Mouse (Mus musculus) cortical plate, adult 2 months (tissue): Measurements from ENCODE around the gene Tcam1.

Experiments used
- CTCF ChIP-seq: fragments of 200-500 bp; IDR thresholded peaks from 2 replicates; pipeline ENCODE4 v1.5.1; 2011; ENCODE audit warnings: mild to moderate bottlenecking, control low read depth, low read length; ENCODE audit not compliant: insufficient read depth; ENCODE audit errors: extremely low read depth
- POLR2A ChIP-seq: fragments of 200-500 bp; IDR thresholded peaks from 2 replicates; pipeline ENCODE4 v1.6.1; 2011; ENCODE audit warnings: mild to moderate bottlenecking, low read length, control low read depth; ENCODE audit not compliant: insufficient read depth; ENCODE audit errors: extremely low read depth

DNA sequence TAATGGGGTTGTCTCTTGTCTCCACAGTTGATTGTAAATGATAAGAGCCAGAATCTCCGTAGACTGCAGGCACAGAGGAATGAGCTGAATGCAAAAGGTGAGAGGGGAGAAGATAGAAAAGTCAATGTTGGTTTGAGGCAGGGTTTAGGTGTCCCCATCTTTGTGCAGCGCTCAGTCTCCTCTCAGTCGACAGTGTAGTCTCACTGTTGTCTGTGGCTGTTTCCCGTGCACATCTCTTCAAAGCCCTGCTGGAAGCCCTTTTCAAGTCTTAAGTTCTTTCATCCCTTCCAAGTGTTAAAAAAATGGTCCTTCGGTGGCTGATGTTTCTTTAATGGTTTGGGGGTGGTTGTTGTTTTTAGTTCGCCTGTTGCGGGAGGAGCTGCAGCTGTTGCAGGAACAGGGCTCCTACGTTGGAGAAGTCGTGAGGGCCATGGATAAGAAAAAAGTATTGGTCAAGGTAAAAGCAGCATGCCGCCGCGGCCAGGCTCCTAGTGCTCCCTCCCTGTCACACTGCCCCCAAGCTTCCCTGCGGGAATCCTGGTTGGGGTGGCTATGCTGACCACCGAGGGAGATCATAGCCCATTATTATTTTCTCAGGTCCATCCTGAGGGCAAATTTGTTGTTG, 15.5 kb upstream of the Tcam1 start:
- no peak for TF ChIP-seq CTCF
- no peak for TF ChIP-seq POLR2A
